Mouse (Mus musculus) left cerebral cortex, adult 2 months (tissue): ENCODE data around the gene Thsd7b. TPM values are rescaled to one million over a fixed set of nuclear protein-coding genes. Genes with fewer than 3 reads are reported as not detected.

Experiments
- DNase-seq, 2 experiments: peaks; one replicate each; pipeline ENCODE4 v3.0.0; 2021 to 2022; ENCODE audit warnings: low spot score in 2 of 2, mixed read lengths in 1 of 2; ENCODE audit errors: extremely low spot score in 1 of 2
- H3K27ac ChIP-seq: fragments of 200-600 bp; 2 replicates; pipeline ENCODE4 v1.8.1; 2022
- H3K4me3 ChIP-seq: fragments of 200-600 bp; 2 replicates; pipeline ENCODE4 v1.8.1; 2022
- CTCF ChIP-seq: fragments of 200-600 bp; IDR thresholded peaks from 2 replicates; pipeline ENCODE4 v1.8.1; 2022; ENCODE audit warnings: antibody characterized with exemption, mild to moderate bottlenecking, moderate library complexity
- intact Hi-C: fragments of 180-260 bp; cut with DNase I; formaldehyde crosslinking; loops from one replicate; pipeline ENCODE4 v1.15.1; 2025
- total RNA-seq, 2 experiments: library from RNA; stranded (reverse); gene quantifications; 2 replicates each; pipeline ENCODE4 v1.2.3; 2021

Gene Thsd7b
- total RNA-seq, 2 experiments from 2014 or later, result 6.0 to 6.1 TPM

DNA sequence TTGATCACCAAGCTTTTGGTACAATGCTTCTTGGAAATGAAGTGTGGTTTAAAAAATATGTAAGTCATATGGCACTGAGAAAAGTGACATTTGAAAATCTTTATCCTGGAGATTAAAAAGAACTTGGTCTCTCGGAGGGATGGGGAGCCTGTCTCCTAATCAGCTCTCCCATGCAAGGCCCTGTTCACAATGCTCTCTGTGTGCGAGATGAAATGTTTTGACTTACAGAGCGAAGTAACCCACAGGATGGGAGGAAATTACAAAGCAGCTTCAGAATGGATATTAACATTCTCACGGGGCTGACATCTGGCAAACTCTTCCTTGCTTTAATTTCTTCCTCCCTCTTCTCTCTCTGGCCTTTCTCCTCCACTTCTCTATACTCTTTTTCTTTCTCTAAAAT is 405.7 kb downstream of the Thsd7b start:
- Histone ChIP-seq H3K4me3 (no peak overlapping the region), H3K27ac (no peak overlapping the region)
- DNase-seq, result no peak
- intact Hi-C loops, result no loop called here
- TF ChIP-seq CTCF, result no peak

DNA sequence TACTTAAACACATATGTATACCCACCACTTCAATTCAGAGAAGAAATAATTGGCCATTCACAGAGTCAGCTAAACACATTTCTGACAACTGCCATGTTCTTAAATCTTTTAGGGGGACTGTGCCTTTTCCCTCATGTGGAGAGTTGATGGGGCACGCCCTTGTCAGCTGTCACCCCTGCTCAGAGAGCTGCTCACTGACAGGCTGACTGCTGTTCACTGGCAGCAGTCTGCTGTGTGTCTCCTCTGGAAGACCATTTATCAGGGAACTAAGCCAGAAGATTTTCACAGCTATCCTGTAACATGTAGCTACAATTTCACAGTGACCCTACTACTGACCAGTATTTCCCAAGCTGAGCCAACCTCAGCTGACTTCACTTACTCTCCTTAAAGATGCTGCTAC is 432.6 kb downstream of the Thsd7b start:
- intact Hi-C loops, result no loop called here
- Histone ChIP-seq H3K27ac (no peak overlapping the region), H3K4me3 (no peak overlapping the region)
- DNase-seq, result no peak
- no peak for TF ChIP-seq CTCF

DNA sequence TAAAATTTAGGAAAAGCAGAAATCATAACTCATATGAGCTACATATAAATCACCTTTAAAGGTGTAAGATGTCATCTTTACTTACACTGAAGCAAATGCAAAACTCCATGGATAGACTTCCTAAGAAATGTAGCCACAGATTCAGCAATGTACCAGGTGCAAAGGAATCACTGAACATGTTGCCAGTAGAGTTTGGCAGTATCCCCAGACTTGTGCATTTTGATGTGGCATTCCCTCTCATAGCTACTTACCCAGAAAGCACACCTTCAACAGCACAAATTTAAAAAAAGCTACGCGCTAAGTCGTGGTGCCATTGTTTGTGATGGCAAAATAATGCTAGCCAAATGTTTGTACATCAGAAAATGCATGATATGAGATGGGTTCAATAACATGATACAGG is 439.6 kb downstream of the Thsd7b start:
- Histone ChIP-seq H3K4me3 (no peak overlapping the region), H3K27ac (no peak overlapping the region; the same call in 1 of the 2 replicates)
- intact Hi-C loops, result no loop called here
- peak in 1 of 2 experiments; percentile 17 for DNase-seq
- TF ChIP-seq CTCF, result no peak

DNA sequence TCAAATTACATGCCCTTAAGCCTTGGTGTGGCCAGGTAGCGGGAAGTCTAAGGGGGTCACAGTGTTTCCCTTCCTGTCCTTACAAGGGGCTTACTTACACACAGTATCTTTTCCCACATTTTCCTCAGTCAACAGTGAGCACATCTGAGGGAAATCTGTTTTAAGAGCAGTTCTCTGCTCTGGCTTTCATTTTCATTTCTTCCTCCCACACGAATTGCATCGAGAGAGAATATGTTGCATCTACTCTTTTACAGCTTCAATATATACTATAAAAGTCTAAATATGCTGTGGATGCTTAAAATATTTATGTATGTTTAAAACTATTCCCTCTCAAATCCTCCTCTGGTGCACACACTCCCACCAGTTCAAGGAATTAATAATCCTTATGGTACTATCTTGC is 440.5 kb downstream of the Thsd7b start:
- no peak for TF ChIP-seq CTCF
- Histone ChIP-seq H3K27ac (peak overlapping the region; percentile 47), H3K4me3 (no peak overlapping the region)
- intact Hi-C loops, result no loop called here
- no peak for DNase-seq

DNA sequence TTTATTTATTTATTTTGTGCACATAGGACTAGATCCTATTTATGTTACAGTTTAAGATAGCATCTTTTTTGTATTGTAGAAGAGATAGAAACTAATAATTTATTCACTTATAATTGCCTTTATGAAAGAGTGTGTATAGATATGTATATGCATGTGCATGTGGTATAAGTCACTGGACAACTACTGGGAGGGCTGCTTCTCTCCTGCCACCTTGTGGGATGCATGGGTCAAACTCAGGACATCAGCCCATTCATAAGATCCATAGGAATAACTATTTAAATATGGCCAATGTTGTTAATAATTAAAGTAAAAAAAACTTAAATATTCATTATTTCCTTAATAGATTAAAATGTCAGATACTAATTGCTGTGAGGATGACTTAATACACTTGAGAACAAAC is 446.5 kb downstream of the Thsd7b start:
- no peak for DNase-seq
- intact Hi-C loops, result no loop called here
- H3K27ac ChIP-seq, result no peak overlapping the region
- TF ChIP-seq CTCF, result no peak; the same call in 1 of the 2 replicates
- no peak overlapping the region for H3K4me3 ChIP-seq

DNA sequence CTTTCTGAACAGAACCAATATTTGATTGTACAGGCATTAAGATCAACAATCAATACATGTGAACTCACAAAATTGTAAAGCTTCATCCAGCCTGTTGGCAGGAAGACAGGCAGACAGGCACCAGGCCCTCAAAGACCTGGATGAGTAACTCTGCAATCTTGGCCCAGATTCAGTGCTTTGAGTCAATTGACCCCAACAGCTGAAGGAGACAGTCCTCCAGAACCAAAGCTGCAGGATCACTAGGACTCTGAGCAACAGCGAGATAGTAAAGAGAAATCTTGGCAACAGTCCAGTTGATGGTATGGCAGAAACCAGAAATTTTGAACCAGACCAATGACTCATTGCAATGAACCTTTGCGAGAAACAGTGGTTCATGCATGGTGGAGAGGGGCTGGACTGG is 458.9 kb downstream of the Thsd7b start:
- intact Hi-C loops, result no loop called here
- Histone ChIP-seq H3K4me3 (no peak overlapping the region), H3K27ac (no peak overlapping the region)
- TF ChIP-seq CTCF, result no peak
- no peak for DNase-seq

DNA sequence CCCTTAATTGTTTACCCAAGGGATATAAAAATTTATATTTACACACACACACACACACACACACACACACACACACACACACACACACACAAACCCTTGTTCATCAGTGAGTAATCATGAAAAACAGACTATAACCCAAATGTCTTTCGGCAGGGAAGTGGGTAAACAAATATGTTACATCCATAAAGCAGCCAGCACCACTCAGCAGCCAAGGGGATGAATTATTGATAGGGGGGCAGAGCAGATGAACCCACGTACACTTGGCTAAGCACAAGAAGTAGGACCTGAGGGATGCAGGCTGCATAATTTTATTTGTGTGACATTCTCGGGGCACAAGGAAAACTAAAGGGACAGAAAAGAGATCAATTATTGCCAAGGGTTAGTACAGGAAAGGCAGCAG is 474.5 kb downstream of the Thsd7b start:
- TF ChIP-seq CTCF, result no peak
- intact Hi-C loops, result no loop called here
- Histone ChIP-seq H3K4me3 (no peak overlapping the region), H3K27ac (no peak overlapping the region)
- DNase-seq, result no peak

DNA sequence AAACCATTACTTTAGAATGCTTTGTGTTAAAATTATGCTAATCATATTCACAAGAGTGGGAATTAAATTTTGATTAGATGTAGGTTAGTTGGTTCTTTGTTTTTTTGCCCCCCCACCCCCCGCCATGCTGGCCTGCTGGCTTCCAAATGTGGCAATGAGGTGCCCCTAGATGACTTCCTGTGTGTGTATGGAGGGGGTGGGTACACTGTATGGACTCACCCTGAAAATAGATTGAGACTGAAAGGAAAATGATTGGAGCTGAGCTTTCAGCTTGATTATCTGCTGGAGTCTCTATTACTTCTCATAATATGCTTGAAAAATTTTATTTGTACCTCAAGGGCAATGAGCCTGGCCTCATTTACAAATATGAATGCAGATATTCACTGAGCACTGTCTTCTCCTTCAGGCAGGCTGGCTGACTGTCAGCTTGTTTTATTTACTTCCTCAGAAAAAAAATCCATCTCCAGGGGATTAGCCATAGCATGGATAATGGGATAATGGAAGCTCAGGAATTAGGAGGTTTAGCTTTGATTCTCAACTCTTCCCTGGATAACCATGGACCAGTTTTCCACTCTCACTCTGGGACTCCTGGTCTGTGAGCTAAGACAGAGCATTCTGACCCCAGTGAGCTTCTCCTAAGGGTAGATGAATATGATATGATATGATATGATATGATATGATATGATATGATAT is 483.6 kb downstream of the Thsd7b start:
- no peak for DNase-seq
- intact Hi-C loops, result no loop called here
- H3K4me3 ChIP-seq, result no peak overlapping the region

DNA sequence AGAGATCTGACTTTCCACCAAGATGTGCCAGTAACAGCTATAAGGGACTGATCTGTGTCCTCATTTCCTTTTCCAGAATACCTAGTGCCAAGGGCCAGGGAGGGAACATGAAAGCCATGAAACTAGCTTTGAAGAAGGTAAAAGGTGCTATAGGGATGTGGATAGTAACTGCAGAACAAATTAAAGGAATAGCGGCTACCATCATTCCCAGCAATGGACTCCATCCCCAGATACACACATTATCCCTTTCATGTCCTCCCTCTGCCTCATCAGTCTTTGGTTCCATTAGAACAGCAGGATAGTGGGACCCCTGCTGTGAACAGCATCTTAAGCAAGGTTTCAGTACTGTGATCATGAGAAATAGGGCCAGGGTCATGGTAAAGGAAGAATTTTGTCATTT is 485.9 kb downstream of the Thsd7b start:
- no peak overlapping the region for H3K27ac ChIP-seq
- no peak for DNase-seq
- intact Hi-C loops, result no loop called here
- no peak for TF ChIP-seq CTCF
- no peak overlapping the region for H3K4me3 ChIP-seq

More for the DNA sequence above, 483.6 kb downstream of the Thsd7b start:
- no peak for TF ChIP-seq CTCF
- no peak overlapping the region for H3K27ac ChIP-seq

DNA sequence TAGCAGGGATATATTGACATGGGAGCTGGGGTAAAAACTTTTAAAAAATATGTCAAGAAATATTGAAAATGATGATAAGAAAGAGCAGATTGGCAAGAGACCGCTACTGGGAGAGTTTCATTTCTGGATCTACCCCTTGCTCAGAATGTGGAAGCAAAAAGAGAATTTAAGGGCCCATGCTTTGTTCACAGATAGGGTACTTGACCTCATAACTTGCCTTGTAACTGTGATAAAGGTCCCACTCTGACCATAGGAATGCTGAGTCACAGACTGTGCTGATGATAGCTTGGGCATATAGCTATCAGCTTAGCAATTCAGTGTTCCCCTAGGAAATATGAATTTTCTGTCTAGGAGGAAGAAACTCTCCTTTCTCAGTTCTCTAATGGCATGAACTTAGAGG is 488.1 kb downstream of the Thsd7b start:
- intact Hi-C loops, result no loop called here

DNA sequence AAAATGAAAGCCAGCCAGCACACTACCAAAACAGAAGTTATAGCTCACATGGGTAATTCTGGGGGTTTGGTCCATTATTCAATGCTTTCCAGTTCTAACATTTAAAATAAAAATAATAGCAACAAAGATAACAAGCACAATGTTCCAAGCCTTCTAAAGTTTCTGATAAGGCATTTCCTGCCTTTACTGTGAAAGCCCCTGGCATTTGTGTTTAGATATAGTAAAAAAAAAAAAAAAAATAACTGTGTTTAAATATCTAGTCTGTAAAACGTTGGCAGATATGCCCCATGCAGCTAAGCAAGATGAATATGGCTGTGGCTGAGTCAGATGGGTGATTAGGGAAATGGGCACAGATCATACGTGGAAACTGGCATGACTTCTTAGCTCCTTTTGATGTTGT is 491.6 kb downstream of the Thsd7b start:
- intact Hi-C loops, result no loop called here
- no peak for DNase-seq
- Histone ChIP-seq H3K27ac (no peak overlapping the region), H3K4me3 (no peak overlapping the region)
- TF ChIP-seq CTCF, result no peak

More for the DNA sequence above, 488.1 kb downstream of the Thsd7b start:
- Histone ChIP-seq H3K27ac (no peak overlapping the region), H3K4me3 (no peak overlapping the region)
- no peak for TF ChIP-seq CTCF
- no peak for DNase-seq

DNA sequence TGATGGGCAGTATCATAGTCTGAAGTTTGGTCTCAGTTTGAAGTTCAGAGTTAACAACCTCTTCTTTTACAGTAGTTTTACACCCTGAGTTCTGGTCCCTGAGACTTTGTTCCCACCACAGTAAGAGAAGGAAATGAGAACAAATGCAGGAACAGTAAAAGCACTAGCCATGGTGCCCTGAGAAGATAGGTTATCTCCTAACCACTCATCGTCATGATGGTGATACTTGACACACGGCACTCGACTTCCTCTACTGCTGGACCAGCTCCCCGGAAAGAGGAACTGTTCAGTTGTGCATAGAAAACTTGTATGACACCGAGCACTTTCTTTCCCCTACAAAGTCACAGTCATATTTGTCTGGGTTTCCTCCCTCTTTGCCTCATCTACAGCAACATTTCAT is 504.0 kb downstream of the Thsd7b start:
- Histone ChIP-seq H3K27ac (no peak overlapping the region), H3K4me3 (no peak overlapping the region)
- no peak for TF ChIP-seq CTCF
- intact Hi-C loops, result no loop called here
- DNase-seq, result no peak

DNA sequence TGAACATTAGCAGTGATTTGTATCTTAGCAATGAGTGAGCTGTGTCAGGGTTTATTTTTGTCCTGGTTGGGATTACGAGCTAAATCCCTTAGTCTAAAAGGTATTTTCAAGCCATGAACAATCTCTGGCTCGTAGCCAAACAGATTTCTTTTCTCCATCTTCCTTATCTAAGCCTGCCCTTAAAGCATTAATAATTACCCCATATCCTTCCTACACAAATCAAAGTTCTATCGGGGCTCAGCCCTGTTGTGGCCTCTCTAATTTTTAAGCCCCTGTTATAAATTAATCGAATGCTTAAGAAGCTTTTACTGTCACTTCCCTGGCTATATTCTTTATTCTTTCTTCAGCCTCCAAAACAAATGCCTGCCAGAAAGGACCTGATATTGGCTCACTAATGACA is 506.4 kb downstream of the Thsd7b start:
- DNase-seq, result no peak
- intact Hi-C loops, result no loop called here
- H3K27ac ChIP-seq, result no peak overlapping the region
- no peak for TF ChIP-seq CTCF
- no peak overlapping the region for H3K4me3 ChIP-seq
